In the genomic region with DNA sequence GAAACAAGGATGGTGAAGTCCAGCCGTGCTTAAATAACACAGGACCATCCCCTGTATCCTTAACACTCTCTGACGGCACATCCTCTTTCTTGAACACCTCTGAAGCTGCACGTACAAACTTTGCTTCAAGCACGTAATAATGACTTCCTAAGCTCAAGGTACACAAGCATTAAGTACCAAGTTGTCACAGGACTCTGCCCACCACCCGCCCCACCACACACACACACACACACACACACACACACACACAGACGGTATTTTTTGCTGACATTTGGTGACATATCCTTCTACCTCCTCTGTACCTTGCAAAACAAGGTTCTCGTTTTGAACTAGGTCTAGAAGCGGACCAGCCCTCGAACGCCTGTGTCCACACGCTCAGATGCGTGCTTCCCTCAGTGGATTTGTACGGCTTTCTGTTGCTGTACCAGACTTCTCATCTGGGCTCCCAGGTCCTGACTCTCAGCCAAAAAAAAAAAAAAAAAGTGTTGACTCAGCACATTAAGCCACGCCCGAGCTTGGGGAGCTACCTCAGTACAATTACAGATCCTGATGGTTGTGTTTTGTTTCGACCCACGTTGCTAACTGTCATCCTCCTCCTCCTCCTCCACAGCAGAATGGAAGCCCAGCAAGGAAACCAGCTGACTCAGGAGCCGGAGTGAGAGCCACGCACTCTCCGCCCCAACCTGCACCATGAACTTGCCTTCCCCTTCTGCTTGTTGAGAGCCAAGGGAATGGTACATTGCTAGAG, we compare ENCODE assay signal across 14 mouse cellular contexts.
DNase-seq lines count a peak whose midpoint lies in the region; ATAC-seq lines count a peak whose summit lies in the region.
"Had no signal": no experiment of that assay in that cellular context is flagged by ENCODE, and none has a peak within 500 bp of the region (broad histone marks: within the 10 kb centered on the region; RNA-seq: fewer than 3 reads in every experiment).

No protein-coding gene starts in this region.

- peak; percentile 23 for ATAC-seq in megakaryocyte progenitor cell, adult 5-6 weeks (replicated peaks; ENCODE audit: poor library complexity)
- ATAC-seq in forebrain, embryonic 13.5 days, result no peak
- ATAC-seq: forebrain, embryonic 15.5 days had no signal

- H3K27ac ChIP-seq in forebrain, embryonic 13.5 days, result no peak overlapping the region
- H3K27ac ChIP-seq: embryonic facial prominence, embryonic 10.5 days; forebrain, embryonic 15.5 days; liver, embryonic 14.5 days had no signal

- peaks cover 9% of the 10 kb centered on the region; the same call in 1 of the 2 replicates for H3K36me3 ChIP-seq in forebrain, embryonic 13.5 days (ENCODE audit: poor library complexity, severe bottlenecking)
- H3K36me3 ChIP-seq: forebrain, embryonic 15.5 days had no signal

- no peak overlapping the region for H3K4me2 ChIP-seq in forebrain, embryonic 13.5 days
- H3K4me2 ChIP-seq: forebrain, embryonic 15.5 days had no signal

- intact Hi-C loops in gastrocnemius, postnatal 36 days (cut with DNase I), result no loop called here

- DNase-seq in kidney, postnatal 10 days, result peak; percentile 26
- no peak for DNase-seq in kidney, adult 18-20 months
- peak; percentile 71 for DNase-seq in CD4-positive helper T cell, adult 2 months (ENCODE audit: low read depth, low spot score)
- DNase-seq in ZHBTc4 (ENCODE audit: low read depth, low spot score), result peak; percentile 54
- DNase-seq in layer of hippocampus, postnatal 10 days (ENCODE audit: low spot score in 2 of 2), result no peak
- DNase-seq in gastrocnemius, postnatal 36 days, result no peak
- DNase-seq: adrenal gland, adult 2 months; cerebellum, adult 18-20 months; retina, postnatal 1 day had no signal

- H3K9ac ChIP-seq in forebrain, embryonic 13.5 days, result no peak overlapping the region
- H3K9ac ChIP-seq: forebrain, embryonic 15.5 days; liver, embryonic 14.5 days had no signal

- H3K27me3 ChIP-seq in forebrain, embryonic 13.5 days, result no peaks in the 10 kb centered on the region
- H3K27me3 ChIP-seq: forebrain, embryonic 15.5 days had no signal

- no peaks in the 10 kb centered on the region for H3K4me1 ChIP-seq in forebrain, embryonic 13.5 days
- H3K4me1 ChIP-seq: embryonic facial prominence, embryonic 10.5 days; forebrain, embryonic 15.5 days had no signal

- no peak overlapping the region for H3K4me3 ChIP-seq in forebrain, embryonic 13.5 days
- H3K4me3 ChIP-seq: embryonic facial prominence, embryonic 10.5 days; forebrain, embryonic 15.5 days had no signal

- 88% methylated on average over 20 of the region's 20 CpGs for WGBS in forebrain, embryonic 13.5 days

- H3K9me3 ChIP-seq in forebrain, embryonic 13.5 days (replicated peaks), result no peaks in the 10 kb centered on the region
- H3K9me3 ChIP-seq: embryonic facial prominence, embryonic 10.5 days; forebrain, embryonic 15.5 days had no signal

Comparison
In these comparisons a context has a peak if more than half of its experiments do, and no peak if none do; other contexts are left out.
1. DNase-seq: peak in kidney, postnatal 10 days (single experiment), CD4-positive helper T cell, adult 2 months (single experiment) and ZHBTc4 (single experiment); none in kidney, adult 18-20 months (single experiment), layer of hippocampus, postnatal 10 days (0 of 2) and gastrocnemius, postnatal 36 days (0 of 2).